Mouse (Mus musculus): ENCODE results near the gene Setdb2.

Setdb2 gene

GRCm38 (mm10) chr14:59370348-59371068 lies 70.2 kb downstream of the Setdb2 start:
- DNase-seq (ENCODE audit: low read depth, low spot score): peak; percentile 99

GRCm38 (mm10) chr14:59366386-59367105 lies 74.1 kb downstream of the Setdb2 start:
- DNase-seq (ENCODE audit: low read depth, low spot score): peak; percentile 80

DNA sequence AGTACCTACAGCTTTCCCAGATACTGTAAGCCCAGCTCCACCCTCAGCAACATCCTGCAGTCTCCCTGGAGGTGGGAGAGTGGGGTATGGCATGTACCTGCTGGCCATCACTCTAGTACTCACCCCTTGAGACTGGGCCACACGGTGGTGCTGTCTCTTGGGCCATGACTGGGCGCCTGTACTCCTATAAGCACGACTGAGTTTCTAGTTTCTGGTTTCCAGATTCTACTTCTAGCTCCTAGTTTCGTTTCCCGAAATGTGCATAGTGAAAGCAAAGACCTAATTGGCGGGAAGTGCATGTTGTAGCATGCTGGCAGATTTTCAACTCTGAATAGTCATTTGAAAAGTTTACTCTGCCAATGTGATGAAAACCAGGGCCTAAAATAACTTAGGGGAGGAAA lies 75.4 kb downstream of the Setdb2 start, which contains the start of gene Phf11d:
TSS of gene Phf11d (minus strand) at position 227 of the 401 bp plus-strand sequence.
- peak; percentile 18 for DNase-seq (ENCODE audit: low read depth, low spot score)
